Mouse (Mus musculus): Measurements from ENCODE around the gene Ddx25.

- TF ChIP-seq POLR2A (IDR thresholded peaks at IDR 0.05; ENCODE audit: low read depth, low read length): no peak
- no peak for TF ChIP-seq CTCF (IDR thresholded peaks at IDR 0.05; ENCODE audit: borderline replicate concordance, insufficient read depth, low read length)
These were observed 42.1 kb downstream of the Ddx25 start for GRCm38 (mm10) chr9:35516182-35516581.
